Mouse (Mus musculus): Measurements from ENCODE around the gene Sfmbt1. TPM values are rescaled to one million over a fixed set of nuclear protein-coding genes. Genes with fewer than 3 reads are reported as not detected.

Gene Sfmbt1
- polyA plus RNA-seq, 1 experiment = 3.2 TPM

DNA sequence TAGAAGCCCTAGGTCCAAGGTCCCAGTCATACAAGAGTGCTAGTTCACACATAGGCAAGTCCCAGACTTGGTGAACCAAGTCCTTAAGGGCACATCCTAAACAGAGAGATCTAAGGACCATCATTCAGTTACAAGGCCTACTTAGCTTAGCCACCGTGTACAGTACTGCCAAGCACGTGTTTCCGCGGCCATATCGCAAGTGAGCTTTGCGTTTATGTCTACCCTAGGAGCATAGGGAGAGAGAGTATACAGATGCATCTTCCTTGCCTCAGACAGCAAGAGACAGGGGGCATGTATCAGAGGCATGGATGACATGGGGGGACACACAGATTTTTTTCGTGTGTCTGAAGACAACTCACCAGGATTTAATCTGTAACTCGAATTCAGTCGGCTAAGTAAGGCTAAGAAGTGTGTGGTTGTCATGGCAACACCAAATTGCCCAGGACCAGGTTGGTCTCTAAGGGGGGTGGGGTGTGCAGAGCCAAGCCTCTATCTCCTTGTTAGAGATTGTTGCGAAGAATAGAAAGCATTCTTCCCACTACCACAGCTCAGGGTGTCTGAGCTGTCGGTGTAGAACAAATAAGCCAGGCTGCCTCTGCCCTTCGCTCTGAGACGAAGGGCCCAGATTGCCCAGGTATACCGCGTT, 17.1 kb upstream of the Sfmbt1 start:
- Histone ChIP-seq H3K27me3 (ENCODE audit: control insufficient read depth, insufficient read depth, low read length) (no peaks in the 10 kb centered on the region), H3K27ac (ENCODE audit: control insufficient read depth, insufficient read depth, low read length) (no peak overlapping the region), H3K4me3 (ENCODE audit: control insufficient read depth, insufficient read depth, low read length) (no peak overlapping the region), H3K36me3 (ENCODE audit: control insufficient read depth, insufficient read depth, low read length) (no peaks in the 10 kb centered on the region), H3K4me1 (replicated peaks; ENCODE audit: control insufficient read depth, insufficient read depth, low read length) (no peaks in the 10 kb centered on the region)
- TF ChIP-seq POLR2A (IDR thresholded peaks at IDR 0.05; ENCODE audit: control insufficient read depth, extremely low read depth, insufficient read depth, low read length, poor library complexity) (no peak), CTCF (IDR thresholded peaks at IDR 0.05; ENCODE audit: borderline replicate concordance, control insufficient read depth, extremely low read depth, insufficient read depth, low read length, poor library complexity) (no peak)
- no peak for DNase-seq
- WGBS = 92% methylated on average over 15 of the region's 15 CpGs

DNA sequence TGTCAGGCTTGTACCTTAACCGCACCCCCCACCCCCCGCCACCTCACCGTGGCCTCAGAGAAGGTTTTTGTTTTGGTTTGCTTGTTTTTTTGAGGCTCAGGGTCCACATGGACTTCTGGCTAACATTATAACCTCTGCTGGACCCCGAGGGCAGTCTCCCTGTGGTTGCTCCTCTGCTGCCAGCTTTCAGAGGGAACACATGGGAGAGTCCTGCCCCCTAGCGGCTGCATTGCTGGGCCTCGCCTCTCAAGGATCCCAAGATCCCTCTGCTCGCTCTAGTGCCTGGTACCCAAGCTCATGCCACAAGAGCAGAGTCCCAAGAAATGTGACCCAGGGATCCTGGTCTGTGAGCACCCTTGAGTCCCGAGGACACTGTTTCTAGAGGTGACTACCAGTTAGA, 15.0 kb upstream of the Sfmbt1 start:
- Histone ChIP-seq H3K27ac (ENCODE audit: control insufficient read depth, insufficient read depth, low read length) (no peak overlapping the region), H3K36me3 (ENCODE audit: control insufficient read depth, insufficient read depth, low read length) (no peaks in the 10 kb centered on the region), H3K4me3 (ENCODE audit: control insufficient read depth, insufficient read depth, low read length) (no peak overlapping the region), H3K4me1 (replicated peaks; ENCODE audit: control insufficient read depth, insufficient read depth, low read length) (no peaks in the 10 kb centered on the region), H3K27me3 (ENCODE audit: control insufficient read depth, insufficient read depth, low read length) (no peaks in the 10 kb centered on the region)
- no peak for TF ChIP-seq POLR2A (IDR thresholded peaks at IDR 0.05; ENCODE audit: control insufficient read depth, extremely low read depth, insufficient read depth, low read length, poor library complexity)
- TF ChIP-seq CTCF (IDR thresholded peaks at IDR 0.05; ENCODE audit: borderline replicate concordance, control insufficient read depth, extremely low read depth, insufficient read depth, low read length, poor library complexity) = peak; percentile 85
- 47% methylated on average over 8 of the region's 8 CpGs for WGBS
- peak; percentile 49 for DNase-seq

DNA sequence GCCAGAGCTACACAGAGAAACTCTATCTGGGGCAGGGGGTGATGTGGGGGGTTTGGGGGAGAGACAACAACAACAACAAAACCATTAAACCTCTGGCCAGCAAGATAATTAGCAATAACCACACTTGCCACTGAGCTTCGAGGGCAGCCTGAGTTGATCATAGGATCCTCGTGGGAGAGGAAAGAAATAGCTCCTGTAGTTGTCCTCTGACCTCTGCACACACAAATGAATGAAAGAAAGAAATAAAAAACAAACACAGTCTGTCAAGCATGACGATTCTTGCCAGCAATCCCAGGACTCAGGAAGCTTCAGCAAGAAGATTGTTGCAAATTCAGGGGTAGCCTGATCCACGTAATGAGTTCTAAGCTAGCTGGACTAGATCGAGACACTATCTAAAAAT, 12.1 kb upstream of the Sfmbt1 start:
- Histone ChIP-seq H3K27me3 (ENCODE audit: control insufficient read depth, insufficient read depth, low read length) (no peaks in the 10 kb centered on the region), H3K27ac (ENCODE audit: control insufficient read depth, insufficient read depth, low read length) (no peak overlapping the region), H3K4me1 (replicated peaks; ENCODE audit: control insufficient read depth, insufficient read depth, low read length) (no peaks in the 10 kb centered on the region), H3K36me3 (ENCODE audit: control insufficient read depth, insufficient read depth, low read length) (no peaks in the 10 kb centered on the region), H3K4me3 (ENCODE audit: control insufficient read depth, insufficient read depth, low read length) (no peak overlapping the region)
- WGBS = 81% methylated on average over 5 of the region's 5 CpGs
- TF ChIP-seq POLR2A (IDR thresholded peaks at IDR 0.05; ENCODE audit: control insufficient read depth, extremely low read depth, insufficient read depth, low read length, poor library complexity) (no peak), CTCF (IDR thresholded peaks at IDR 0.05; ENCODE audit: borderline replicate concordance, control insufficient read depth, extremely low read depth, insufficient read depth, low read length, poor library complexity) (no peak)
- DNase-seq = no peak

DNA sequence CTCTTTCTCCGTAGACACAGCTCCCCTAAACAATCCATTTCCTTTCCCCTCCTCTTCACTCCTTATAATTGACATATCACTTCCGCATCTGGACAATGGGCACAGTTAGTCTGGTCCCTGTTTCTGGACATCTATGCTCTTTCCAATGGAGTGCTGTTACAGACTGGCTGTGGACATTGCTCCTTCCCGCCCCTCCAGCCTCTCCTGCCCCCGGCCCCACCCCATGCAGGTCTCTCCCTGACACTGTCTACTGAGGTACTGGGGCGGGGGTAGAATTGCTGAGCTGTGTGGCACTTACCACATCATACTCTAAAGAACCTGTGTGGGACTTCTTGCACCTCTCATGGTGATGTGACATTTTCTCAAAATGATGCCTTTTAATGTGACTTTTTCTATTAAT, 11.6 kb upstream of the Sfmbt1 start:
- Histone ChIP-seq H3K27ac (ENCODE audit: control insufficient read depth, insufficient read depth, low read length) (no peak overlapping the region), H3K4me1 (replicated peaks; ENCODE audit: control insufficient read depth, insufficient read depth, low read length) (no peaks in the 10 kb centered on the region), H3K4me3 (ENCODE audit: control insufficient read depth, insufficient read depth, low read length) (no peak overlapping the region), H3K27me3 (ENCODE audit: control insufficient read depth, insufficient read depth, low read length) (no peaks in the 10 kb centered on the region), H3K36me3 (ENCODE audit: control insufficient read depth, insufficient read depth, low read length) (no peaks in the 10 kb centered on the region)
- 93% methylated on average over 5 of the region's 5 CpGs for WGBS
- TF ChIP-seq POLR2A (IDR thresholded peaks at IDR 0.05; ENCODE audit: control insufficient read depth, extremely low read depth, insufficient read depth, low read length, poor library complexity) (no peak), CTCF (IDR thresholded peaks at IDR 0.05; ENCODE audit: borderline replicate concordance, control insufficient read depth, extremely low read depth, insufficient read depth, low read length, poor library complexity) (no peak)
- no peak for DNase-seq

DNA sequence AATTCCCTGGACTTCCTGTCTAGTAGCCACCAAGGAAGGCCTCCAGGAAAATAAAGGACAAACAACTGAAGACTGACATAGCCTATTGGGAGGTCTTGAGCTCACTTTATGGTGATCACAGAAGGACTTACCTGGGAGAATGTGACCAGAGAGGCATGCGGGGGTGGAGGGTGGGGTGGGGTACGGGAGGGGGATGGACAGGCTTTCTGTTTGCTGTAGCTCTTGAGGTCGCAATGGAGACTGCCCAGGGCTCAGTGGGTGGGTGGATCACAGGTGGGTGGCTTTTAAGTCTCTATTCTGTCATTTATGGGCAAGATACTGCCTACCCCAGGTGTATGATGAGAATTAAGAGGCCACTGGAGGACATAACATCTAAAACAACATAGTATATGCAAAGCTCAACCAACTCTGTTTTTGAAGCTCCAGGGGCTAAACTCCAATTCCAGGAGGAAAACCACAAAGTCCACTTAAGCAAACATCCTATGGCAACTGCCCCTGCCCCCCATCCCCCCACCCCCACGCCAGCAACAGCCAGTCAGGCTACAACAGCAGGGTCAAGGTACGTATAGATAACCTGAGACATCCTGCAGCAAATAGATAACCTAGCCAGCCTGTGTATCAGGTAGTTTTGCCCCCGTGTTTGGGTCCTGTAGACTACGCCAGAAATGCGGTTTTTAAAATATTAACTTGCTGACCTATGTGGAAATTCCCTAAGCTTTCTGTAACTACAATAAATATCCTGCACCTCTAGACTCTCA, 10.4 kb upstream of the Sfmbt1 start:
- no peak for TF ChIP-seq POLR2A (IDR thresholded peaks at IDR 0.05; ENCODE audit: control insufficient read depth, extremely low read depth, insufficient read depth, low read length, poor library complexity)
- TF ChIP-seq CTCF (IDR thresholded peaks at IDR 0.05; ENCODE audit: borderline replicate concordance, control insufficient read depth, extremely low read depth, insufficient read depth, low read length, poor library complexity) = no peak
- DNase-seq = no peak
- H3K4me1 ChIP-seq (replicated peaks; ENCODE audit: control insufficient read depth, insufficient read depth, low read length) = no peaks in the 10 kb centered on the region
- no peaks in the 10 kb centered on the region for H3K27me3 ChIP-seq (ENCODE audit: control insufficient read depth, insufficient read depth, low read length)
- H3K4me3 ChIP-seq (ENCODE audit: control insufficient read depth, insufficient read depth, low read length) = no peak overlapping the region
- WGBS = 94% methylated on average over 8 of the region's 8 CpGs
- no peaks in the 10 kb centered on the region for H3K36me3 ChIP-seq (ENCODE audit: control insufficient read depth, insufficient read depth, low read length)
- no peak overlapping the region for H3K27ac ChIP-seq (ENCODE audit: control insufficient read depth, insufficient read depth, low read length)

GRCm38 (mm10) chr14:30711892-30712291, 2.8 kb upstream of the Sfmbt1 start:
- 96% methylated on average over 2 of the region's 2 CpGs for WGBS
- Histone ChIP-seq H3K27me3 (ENCODE audit: control insufficient read depth, insufficient read depth, low read length) (no peaks in the 10 kb centered on the region; the same call in 1 of the 2 replicates), H3K36me3 (ENCODE audit: control insufficient read depth, insufficient read depth, low read length) (no peaks in the 10 kb centered on the region), H3K4me1 (replicated peaks; ENCODE audit: control insufficient read depth, insufficient read depth, low read length) (no peaks in the 10 kb centered on the region; the same call in 1 of the 2 replicates), H3K27ac (ENCODE audit: control insufficient read depth, insufficient read depth, low read length) (no peak overlapping the region), H3K4me3 (ENCODE audit: control insufficient read depth, insufficient read depth, low read length) (no peak overlapping the region)
- DNase-seq = no peak
- TF ChIP-seq CTCF (IDR thresholded peaks at IDR 0.05; ENCODE audit: borderline replicate concordance, control insufficient read depth, extremely low read depth, insufficient read depth, low read length, poor library complexity) (no peak), POLR2A (IDR thresholded peaks at IDR 0.05; ENCODE audit: control insufficient read depth, extremely low read depth, insufficient read depth, low read length, poor library complexity) (no peak)

Data from thymus, adult 2 months (tissue).